Mouse (Mus musculus): Measurements from ENCODE around the gene Dync1h1. TPM values are rescaled to one million over a fixed set of nuclear protein-coding genes. Genes with fewer than 3 reads are reported as not detected.
"Not testable (repeated sequence)": the region's sequence is repeated elsewhere in the genome, so short reads cannot be mapped to it uniquely, and the experiment has no call there.

Gene Dync1h1
- polyA plus RNA-seq, 1 experiment from 2014 or later: 70.8 TPM

GRCm38 (mm10) chr12:110700730-110701129 lies 99.5 kb downstream of the Dync1h1 start:
- Histone ChIP-seq H3K4me3 (no peak overlapping the region), H3K27ac (peak overlapping the region; percentile 72; the same call in 1 of the 2 replicates), H3K27me3 (ENCODE audit: insufficient read depth, poor library complexity, severe bottlenecking) (peaks cover 6% of the 10 kb centered on the region; the same call in 1 of the 2 replicates), H3K36me3 (no peaks in the 10 kb centered on the region), H3K4me1 (replicated peaks) (peaks cover 44% of the 10 kb centered on the region), H3K9me3 (no peaks in the 10 kb centered on the region)
- 59% methylated on average over 2 of the region's 2 CpGs for WGBS
- no peak for DNase-seq (ENCODE audit: low spot score)

- H3K9me3 ChIP-seq; H3K27me3 ChIP-seq (ENCODE audit: insufficient read depth, poor library complexity, severe bottlenecking); H3K4me3 ChIP-seq; DNase-seq (ENCODE audit: low spot score); H3K36me3 ChIP-seq: not testable (repeated sequence)
- 36% methylated on average over 2 of the region's 3 CpGs for WGBS
- peaks cover 48% of the 10 kb centered on the region for H3K4me1 ChIP-seq (replicated peaks)
- peak overlapping the region; percentile 72 for H3K27ac ChIP-seq
Measured at GRCm38 (mm10) chr12:110701363-110701762, 100.1 kb downstream of the Dync1h1 start.

- Histone ChIP-seq H3K4me1 (replicated peaks) (peaks cover 51% of the 10 kb centered on the region), H3K27me3 (ENCODE audit: insufficient read depth, poor library complexity, severe bottlenecking) (peaks cover 8% of the 10 kb centered on the region; the same call in 1 of the 2 replicates), H3K27ac (peak within 1 kb of the TSS; percentile 72), H3K36me3 (no peaks in the 10 kb centered on the region), H3K9me3 (no peaks in the 10 kb centered on the region), H3K4me3 (no peak within 1 kb of the TSS)
- 58% methylated on average over 4 of the region's 4 CpGs for WGBS
- DNase-seq (ENCODE audit: low spot score): no peak
Measured at GRCm38 (mm10) chr12:110702556-110702955, 101.3 kb downstream of the Dync1h1 start, which contains the start of gene Hsp90aa1. TSS of gene Hsp90aa1 (minus strand) at chr12:110702728.

GRCm38 (mm10) chr12:110703008-110703471 lies 101.8 kb downstream of the Dync1h1 start:
- Histone ChIP-seq H3K4me1 (replicated peaks) (peaks cover 48% of the 10 kb centered on the region), H3K36me3 (no peaks in the 10 kb centered on the region), H3K27ac (no peak overlapping the region), H3K9me3 (no peaks in the 10 kb centered on the region), H3K27me3 (ENCODE audit: insufficient read depth, poor library complexity, severe bottlenecking) (peaks cover 11% of the 10 kb centered on the region; the same call in 1 of the 2 replicates), H3K4me3 (no peak overlapping the region)
- 32% methylated on average over 8 of the region's 8 CpGs for WGBS
- peak; percentile 86 for DNase-seq (ENCODE audit: low spot score)

- Histone ChIP-seq H3K4me1 (replicated peaks) (peaks cover 44% of the 10 kb centered on the region), H3K27ac (no peak overlapping the region), H3K27me3 (ENCODE audit: insufficient read depth, poor library complexity, severe bottlenecking) (peaks cover 11% of the 10 kb centered on the region; the same call in 1 of the 2 replicates), H3K4me3 (no peak overlapping the region), H3K9me3 (no peaks in the 10 kb centered on the region), H3K36me3 (no peaks in the 10 kb centered on the region)
- 73% methylated on average over 7 of the region's 7 CpGs for WGBS
- DNase-seq (ENCODE audit: low spot score): no peak
Measured at GRCm38 (mm10) chr12:110703682-110704081, 102.4 kb downstream of the Dync1h1 start.

GRCm38 (mm10) chr12:110705419-110705818 lies 104.2 kb downstream of the Dync1h1 start:
- not testable (repeated sequence) for H3K4me3 ChIP-seq; DNase-seq (ENCODE audit: low spot score); H3K9me3 ChIP-seq; H3K27ac ChIP-seq; H3K36me3 ChIP-seq
- Histone ChIP-seq H3K27me3 (ENCODE audit: insufficient read depth, poor library complexity, severe bottlenecking) (peaks cover 11% of the 10 kb centered on the region; the same call in 1 of the 2 replicates), H3K4me1 (replicated peaks) (peaks cover 39% of the 10 kb centered on the region)
- WGBS: 86% methylated on average over 4 of the region's 4 CpGs

GRCm38 (mm10) chr12:110706337-110707231 lies 105.3 kb downstream of the Dync1h1 start:
- 2% methylated on average over 27 of the region's 27 CpGs for WGBS
- Histone ChIP-seq H3K4me3 (peak overlapping the region; percentile 54), H3K27ac (peak overlapping the region; percentile 57), H3K9me3 (no peaks in the 10 kb centered on the region), H3K36me3 (no peaks in the 10 kb centered on the region), H3K27me3 (ENCODE audit: insufficient read depth, poor library complexity, severe bottlenecking) (peaks cover 11% of the 10 kb centered on the region; the same call in 1 of the 2 replicates), H3K4me1 (replicated peaks) (peaks cover 27% of the 10 kb centered on the region)
- DNase-seq (ENCODE audit: low spot score): peak; percentile 71

- 89% methylated on average over 7 of the region's 7 CpGs for WGBS
- H3K27me3 ChIP-seq (ENCODE audit: insufficient read depth, poor library complexity, severe bottlenecking): peaks cover 11% of the 10 kb centered on the region; the same call in 1 of the 2 replicates
- no peak overlapping the region for H3K27ac ChIP-seq
- peak overlapping the region; percentile 54; the same call in 1 of the 2 replicates for H3K4me3 ChIP-seq
- H3K36me3 ChIP-seq: no peaks in the 10 kb centered on the region
- DNase-seq (ENCODE audit: low spot score): no peak
- no peaks in the 10 kb centered on the region for H3K9me3 ChIP-seq
- peaks cover 19% of the 10 kb centered on the region for H3K4me1 ChIP-seq (replicated peaks)
Measured at GRCm38 (mm10) chr12:110707451-110707850, 106.2 kb downstream of the Dync1h1 start.

- Histone ChIP-seq H3K36me3 (no peaks in the 10 kb centered on the region), H3K9me3 (peaks cover 5% of the 10 kb centered on the region; the same call in 1 of the 2 replicates), H3K4me1 (replicated peaks) (peaks cover 17% of the 10 kb centered on the region), H3K4me3 (no peak overlapping the region), H3K27ac (no peak overlapping the region), H3K27me3 (ENCODE audit: insufficient read depth, poor library complexity, severe bottlenecking) (peaks cover 6% of the 10 kb centered on the region; the same call in 1 of the 2 replicates)
- WGBS: 72% methylated on average over 5 of the region's 5 CpGs
- DNase-seq (ENCODE audit: low spot score): no peak
Measured at GRCm38 (mm10) chr12:110711270-110711669, 110.0 kb downstream of the Dync1h1 start.

GRCm38 (mm10) chr12:110713784-110714183 lies 112.5 kb downstream of the Dync1h1 start:
- Histone ChIP-seq H3K27me3 (ENCODE audit: insufficient read depth, poor library complexity, severe bottlenecking) (0 out of 2 replicates have a peak, but pooled peaks cover 4% of the 10 kb centered on the region), H3K27ac (no peak overlapping the region), H3K36me3 (no peaks in the 10 kb centered on the region), H3K4me1 (replicated peaks) (peaks cover 6% of the 10 kb centered on the region; the same call in 1 of the 2 replicates), H3K9me3 (peaks cover 5% of the 10 kb centered on the region; the same call in 1 of the 2 replicates), H3K4me3 (no peak overlapping the region)
- no peak for DNase-seq (ENCODE audit: low spot score)
- 96% methylated on average over 6 of the region's 6 CpGs for WGBS

GRCm38 (mm10) chr12:110714215-110714614 lies 113.0 kb downstream of the Dync1h1 start:
- Histone ChIP-seq H3K9me3 (peaks cover 5% of the 10 kb centered on the region; the same call in 1 of the 2 replicates), H3K4me1 (replicated peaks) (peaks cover 6% of the 10 kb centered on the region; the same call in 1 of the 2 replicates), H3K27me3 (ENCODE audit: insufficient read depth, poor library complexity, severe bottlenecking) (peaks cover 6% of the 10 kb centered on the region), H3K27ac (no peak overlapping the region), H3K36me3 (no peaks in the 10 kb centered on the region), H3K4me3 (no peak overlapping the region)
- 94% methylated on average over 6 of the region's 6 CpGs for WGBS
- no peak for DNase-seq (ENCODE audit: low spot score)

GRCm38 (mm10) chr12:110716004-110716403 lies 114.8 kb downstream of the Dync1h1 start:
- no peak overlapping the region for H3K27ac ChIP-seq
- H3K4me1 ChIP-seq (replicated peaks): peaks cover 6% of the 10 kb centered on the region; the same call in 1 of the 2 replicates
- no peak for DNase-seq (ENCODE audit: low spot score)
- 26% methylated on average over 5 of the region's 5 CpGs for WGBS
- H3K36me3 ChIP-seq: no peaks in the 10 kb centered on the region
- H3K27me3 ChIP-seq (ENCODE audit: insufficient read depth, poor library complexity, severe bottlenecking): peaks cover 15% of the 10 kb centered on the region
- H3K4me3 ChIP-seq: no peak overlapping the region
- peaks cover 5% of the 10 kb centered on the region; the same call in 1 of the 2 replicates for H3K9me3 ChIP-seq

All from hindbrain, embryonic 10.5 days (tissue).